Mouse (Mus musculus) MEL (cell line): ENCODE data around the gene Dgkh. TPM values are rescaled to one million over a fixed set of nuclear protein-coding genes. Genes with fewer than 3 reads are reported as not detected.

Source experiments
- DNase-seq: peaks from one replicate; pipeline ENCODE4 v3.0.0; 2011; ENCODE audit warnings: low read depth, low spot score
- H3K27ac ChIP-seq: 2 replicates; pipeline ENCODE4 v1.5.1; 2012; ENCODE audit warnings: low read depth, mild to moderate bottlenecking, control low read depth, low read length, moderate library complexity; ENCODE audit not compliant: control insufficient read depth
- H3K27me3 ChIP-seq, 2 experiments: fragments of 150-350 bp in 1 of 2; sonication (generic) in 1 of 2; 2 replicates each; pipeline ENCODE4 v1.6.1; 2012; ENCODE audit warnings: low read length in 2 of 2, mild to moderate bottlenecking in 2 of 2, improper control_type of control experiment in 1 of 2, moderate library complexity in 1 of 2; ENCODE audit not compliant: insufficient read depth in 2 of 2, control insufficient read depth in 1 of 2
- H3K36me3 ChIP-seq, 2 experiments: 2 replicates each; pipeline ENCODE4 v1.6.1; 2012 to 2014; ENCODE audit warnings: low read length in 2 of 2, improper control_type of control experiment in 1 of 2, inconsistent platforms in 1 of 2, mild to moderate bottlenecking in 1 of 2; ENCODE audit not compliant: insufficient read depth in 2 of 2, control insufficient read depth in 1 of 2
- H3K4me1 ChIP-seq, 2 experiments: fragments of 150-350 bp in 1 of 2; sonication (generic) in 1 of 2; 2 replicates each; pipeline ENCODE4 v1.6.1; 2012; ENCODE audit warnings: low read length in 2 of 2, improper control_type of control experiment in 1 of 2, mild to moderate bottlenecking in 1 of 2; ENCODE audit not compliant: insufficient read depth in 2 of 2, control insufficient read depth in 1 of 2
- H3K4me3 ChIP-seq, 2 experiments: fragments of 150-350 bp in 1 of 2; sonication (generic) in 1 of 2; 2 replicates each; pipeline ENCODE4 v1.5.1; 2012; ENCODE audit warnings: low read depth in 2 of 2, low read length in 2 of 2, mild to moderate bottlenecking in 2 of 2, moderate library complexity in 2 of 2, control low read depth in 1 of 2, improper control_type of control experiment in 1 of 2; ENCODE audit not compliant: control insufficient read depth in 1 of 2, insufficient read depth in 1 of 2
- H3K79me2 ChIP-seq: 2 replicates; pipeline ENCODE4 v1.6.1; 2012; ENCODE audit warnings: mild to moderate bottlenecking, low read length, moderate library complexity; ENCODE audit not compliant: control insufficient read depth, poor library complexity, insufficient read depth
- H3K9ac ChIP-seq: 2 replicates; pipeline ENCODE4 v1.6.1; 2012; ENCODE audit warnings: low read depth, mild to moderate bottlenecking, control low read depth, low read length, moderate library complexity; ENCODE audit not compliant: control insufficient read depth, poor library complexity, severe bottlenecking
- H3K9me3 ChIP-seq: fragments of 150-350 bp; sonication (generic); replicated peaks from 2 replicates; pipeline ENCODE4 v1.6.1; 2012; ENCODE audit warnings: mild to moderate bottlenecking, low read length, improper control_type of control experiment, moderate library complexity; ENCODE audit not compliant: insufficient read depth
- CHD2 ChIP-seq: IDR thresholded peaks from 2 replicates; pipeline ENCODE4 v1.6.1; 2011; ENCODE audit warnings: low read length, improper control_type of control experiment
- ELF1 ChIP-seq: IDR thresholded peaks from 2 replicates; pipeline ENCODE4 v1.6.1; 2014; ENCODE audit warnings: low read depth, mild to moderate bottlenecking, inconsistent platforms, low read length, improper control_type of control experiment, moderate library complexity
- ETS1 ChIP-seq: IDR thresholded peaks from 2 replicates; pipeline ENCODE4 v1.6.1; 2012; ENCODE audit warnings: low read depth, mild to moderate bottlenecking, inconsistent platforms, low read length, improper control_type of control experiment, moderate library complexity
- GABPA ChIP-seq: IDR thresholded peaks from 2 replicates; pipeline ENCODE4 v1.6.1; 2012; ENCODE audit warnings: low read depth, mild to moderate bottlenecking, inconsistent platforms, low read length, improper control_type of control experiment, moderate library complexity
- GATA1 ChIP-seq: IDR thresholded peaks from 2 replicates; pipeline ENCODE4 v1.6.1; 2011; ENCODE audit warnings: low read depth, low read length, improper control_type of control experiment
- HCFC1 ChIP-seq: IDR thresholded peaks from 2 replicates; pipeline ENCODE4 v1.6.1; 2012; ENCODE audit warnings: low read depth, mild to moderate bottlenecking, inconsistent platforms, low read length, improper control_type of control experiment, moderate library complexity
- JUND ChIP-seq: IDR thresholded peaks from 2 replicates; pipeline ENCODE4 v1.6.1; 2011; ENCODE audit warnings: low read depth, mild to moderate bottlenecking, improper control_type of control experiment, low read length
- MAFK ChIP-seq: IDR thresholded peaks from 2 replicates; pipeline ENCODE4 v1.6.1; 2011; ENCODE audit warnings: low read depth, mild to moderate bottlenecking, low read length, improper control_type of control experiment, borderline replicate concordance
- MAZ ChIP-seq: IDR thresholded peaks from 2 replicates; pipeline ENCODE4 v1.6.1; 2012; ENCODE audit warnings: low read depth, mild to moderate bottlenecking, inconsistent platforms, low read length, improper control_type of control experiment
- MEF2A ChIP-seq: IDR thresholded peaks from 2 replicates; pipeline ENCODE4 v1.6.1; 2014; ENCODE audit warnings: low read depth, mild to moderate bottlenecking, inconsistent platforms, low read length, improper control_type of control experiment; ENCODE audit not compliant: poor library complexity, insufficient replicate concordance, severe bottlenecking; ENCODE audit errors: extremely low read depth
- MXI1 ChIP-seq: IDR thresholded peaks from 2 replicates; pipeline ENCODE4 v1.6.1; 2011; ENCODE audit warnings: mild to moderate bottlenecking, low read depth, low read length, improper control_type of control experiment
- MYC ChIP-seq: IDR thresholded peaks from 2 replicates; pipeline ENCODE4 v1.6.1; 2011; ENCODE audit warnings: low read depth, mild to moderate bottlenecking, low read length, improper control_type of control experiment, moderate library complexity
- POLR2A ChIP-seq, 2 experiments: IDR thresholded peaks; 2 replicates each; pipeline ENCODE4 v1.6.1; 2011 to 2012; ENCODE audit warnings: low read length in 2 of 2, mild to moderate bottlenecking in 2 of 2, control low read depth in 1 of 2, improper control_type of control experiment in 1 of 2, low read depth in 1 of 2, moderate library complexity in 1 of 2; ENCODE audit not compliant: control insufficient read depth in 1 of 2, insufficient read depth in 1 of 2, poor library complexity in 1 of 2
- POLR2AphosphoS5 ChIP-seq: IDR thresholded peaks from 2 replicates; pipeline ENCODE4 v1.6.1; 2012; ENCODE audit warnings: low read depth, borderline replicate concordance, mild to moderate bottlenecking, inconsistent platforms, low read length, moderate library complexity, mixed read lengths
- RAD21 ChIP-seq: IDR thresholded peaks from 2 replicates; pipeline ENCODE4 v1.6.1; 2011; ENCODE audit warnings: mild to moderate bottlenecking, low read depth, low read length, improper control_type of control experiment
- RCOR1 ChIP-seq: IDR thresholded peaks from 2 replicates; pipeline ENCODE4 v1.6.1; 2012; ENCODE audit warnings: low read depth, mild to moderate bottlenecking, inconsistent platforms, low read length, improper control_type of control experiment
- SIN3A ChIP-seq: IDR thresholded peaks from 2 replicates; pipeline ENCODE4 v1.6.1; 2012; ENCODE audit warnings: low read length, improper control_type of control experiment, inconsistent platforms
- TBP ChIP-seq: IDR thresholded peaks from 2 replicates; pipeline ENCODE4 v1.8.0; 2011; ENCODE audit warnings: low read depth, low read length, improper control_type of control experiment
- TCF12 ChIP-seq: IDR thresholded peaks from 2 replicates; pipeline ENCODE4 v1.6.1; 2014; ENCODE audit warnings: low read depth, mild to moderate bottlenecking, inconsistent platforms, low read length, improper control_type of control experiment, moderate library complexity
- UBTF ChIP-seq: IDR thresholded peaks from 2 replicates; pipeline ENCODE4 v1.6.1; 2012; ENCODE audit warnings: low read depth, mild to moderate bottlenecking, inconsistent platforms, low read length, improper control_type of control experiment, moderate library complexity, borderline replicate concordance; ENCODE audit not compliant: insufficient read depth
- USF1 ChIP-seq: IDR thresholded peaks from 2 replicates; pipeline ENCODE4 v1.6.1; 2014; ENCODE audit warnings: low read depth, mild to moderate bottlenecking, inconsistent platforms, low read length, improper control_type of control experiment, moderate library complexity
- polyA plus RNA-seq, 2 experiments: library from polyadenylated mRNA; stranded (reverse) in 1 of 2; unstranded in 1 of 2; fragments of >175 nt in 1 of 2; fragments of >200 nt in 1 of 2; gene quantifications; 2 replicates each; pipeline versions ENCODE4 v1.2.1 to v1.2.4; 2012; ENCODE audit warnings: low replicate concordance in 2 of 2, low read depth in 1 of 2; ENCODE audit not compliant: insufficient read length in 2 of 2, insufficient read depth in 1 of 2, missing spikeins in 1 of 2
- total RNA-seq: library from RNA; depleted of rRNA; stranded (reverse); fragments of 300-350 nt; gene quantifications from 2 replicates; pipeline ENCODE4 v1.2.3, GENCODE M21; 2012

The Dgkh gene
- total and polyA plus RNA-seq, 3 experiments, result under 0.01 TPM; not detected in 2

GRCm38 (mm10) chr14:78651696-78652095 lies 80.9 kb downstream of the Dgkh start:
- no peak overlapping the region for H3K9ac ChIP-seq
- H3K36me3 ChIP-seq, result no peaks in the 10 kb centered on the region
- H3K4me3 ChIP-seq, result no peak overlapping the region
- no peaks in the 10 kb centered on the region for H3K79me2 ChIP-seq
- no peak for DNase-seq
- no peaks in the 10 kb centered on the region for H3K4me1 ChIP-seq
- no peaks in the 10 kb centered on the region for H3K9me3 ChIP-seq
- no peaks in the 10 kb centered on the region; a peak in 2 of 4 replicates for H3K27me3 ChIP-seq
- TF ChIP-seq USF1, result no peak
- no peak for TF ChIP-seq RAD21
- no peak for TF ChIP-seq GATA1
- TF ChIP-seq JUND, result no peak
- no peak for TF ChIP-seq TBP
- no peak for TF ChIP-seq ETS1
- TF ChIP-seq UBTF, result no peak
- no peak for TF ChIP-seq POLR2A (IDR thresholded peaks at IDR 0.05; ENCODE audit: control insufficient read depth in 1 of 2, insufficient read depth in 1 of 2, low read depth in 1 of 2, low read length in 2 of 2, poor library complexity in 1 of 2)
- TF ChIP-seq MAZ, result no peak
- no peak for TF ChIP-seq MAFK
- TF ChIP-seq CHD2, result no peak
- no peak for TF ChIP-seq TCF12
- TF ChIP-seq MXI1, result no peak
- TF ChIP-seq ELF1, result no peak
- H3K27ac ChIP-seq, result no peak overlapping the region

- no peak for TF ChIP-seq JUND
- no peak for TF ChIP-seq POLR2AphosphoS5
- no peak for TF ChIP-seq SIN3A
- TF ChIP-seq MXI1, result no peak
- TF ChIP-seq CHD2, result no peak
- TF ChIP-seq GABPA, result no peak
- no peak for TF ChIP-seq TBP
- TF ChIP-seq RCOR1, result no peak
- TF ChIP-seq ETS1, result no peak
- TF ChIP-seq TCF12, result no peak
- TF ChIP-seq POLR2A (IDR thresholded peaks at IDR 0.05; ENCODE audit: control insufficient read depth in 1 of 2, insufficient read depth in 1 of 2, low read depth in 1 of 2, low read length in 2 of 2, poor library complexity in 1 of 2), result no peak
- TF ChIP-seq RAD21, result no peak
- TF ChIP-seq MYC, result no peak
- no peak for TF ChIP-seq MEF2A
- TF ChIP-seq HCFC1, result no peak
- no peak for DNase-seq
- Histone ChIP-seq H3K27me3 (no peaks in the 10 kb centered on the region; a peak in 2 of 4 replicates), H3K9me3 (no peaks in the 10 kb centered on the region), H3K4me3 (no peak overlapping the region), H3K79me2 (no peaks in the 10 kb centered on the region), H3K27ac (no peak overlapping the region), H3K4me1 (no peaks in the 10 kb centered on the region), H3K9ac (no peak overlapping the region), H3K36me3 (no peaks in the 10 kb centered on the region)
Observed at GRCm38 (mm10) chr14:78650379-78651095, 82.0 kb downstream of the Dgkh start.
